Mouse (Mus musculus): ENCODE results near the gene Tmem131. TPM values are rescaled to one million over a fixed set of nuclear protein-coding genes. Genes with fewer than 3 reads are reported as not detected.
A peak's percentile ranks its signal among the peaks of the same experiment; 100 is the strongest.

The Tmem131 gene
- polyA plus RNA-seq, 1 experiment from 2014 or later: 6.5 TPM

DNA sequence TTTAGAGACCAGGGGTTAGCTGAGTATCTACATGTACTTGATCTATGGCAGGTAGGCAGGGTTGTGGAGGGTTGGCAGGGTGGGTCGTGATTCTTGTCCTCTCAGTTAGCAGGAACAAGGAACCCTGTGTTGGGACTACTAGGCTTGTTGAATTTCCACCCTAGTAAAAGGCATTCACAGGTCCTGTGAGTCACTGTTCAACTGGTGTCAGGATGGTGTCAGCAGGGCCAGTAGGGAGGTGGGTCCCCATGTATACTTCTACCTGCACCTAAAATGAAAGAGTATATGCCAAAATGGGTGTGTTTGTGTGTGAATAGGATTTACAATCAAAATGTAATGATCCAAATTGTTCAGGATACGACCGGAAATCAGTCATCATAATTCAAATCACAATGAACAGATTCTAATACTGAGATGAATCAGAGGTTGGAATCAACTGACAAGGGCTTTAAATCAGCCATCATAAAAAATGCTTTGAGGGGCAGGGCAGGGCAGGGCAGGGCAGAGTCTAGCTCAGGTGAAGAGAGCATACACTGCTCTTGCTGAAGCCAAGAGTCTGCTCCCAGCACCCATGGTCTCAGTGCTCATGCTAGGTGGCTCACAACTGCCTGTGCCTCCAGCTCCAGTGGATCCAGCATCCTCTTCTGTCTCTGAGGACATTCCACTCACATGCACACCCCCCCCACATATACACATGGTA is 27.6 kb upstream of the Tmem131 start:
- Histone ChIP-seq H3K4me2 (no peak overlapping the region), H3K27me3 (no peaks in the 10 kb centered on the region), H3K4me3 (replicated peaks) (no peak overlapping the region), H3K9me3 (replicated peaks) (no peaks in the 10 kb centered on the region), H3K9ac (no peak overlapping the region), H3K27ac (no peak overlapping the region), H3K36me3 (no peaks in the 10 kb centered on the region), H3K4me1 (replicated peaks) (no peaks in the 10 kb centered on the region)
- no peak for DNase-seq
- 79% methylated on average over 3 of the region's 3 CpGs for WGBS (ENCODE audit: insufficient replicate concordance)
- no peak for ATAC-seq (ENCODE audit: low read depth)

DNA sequence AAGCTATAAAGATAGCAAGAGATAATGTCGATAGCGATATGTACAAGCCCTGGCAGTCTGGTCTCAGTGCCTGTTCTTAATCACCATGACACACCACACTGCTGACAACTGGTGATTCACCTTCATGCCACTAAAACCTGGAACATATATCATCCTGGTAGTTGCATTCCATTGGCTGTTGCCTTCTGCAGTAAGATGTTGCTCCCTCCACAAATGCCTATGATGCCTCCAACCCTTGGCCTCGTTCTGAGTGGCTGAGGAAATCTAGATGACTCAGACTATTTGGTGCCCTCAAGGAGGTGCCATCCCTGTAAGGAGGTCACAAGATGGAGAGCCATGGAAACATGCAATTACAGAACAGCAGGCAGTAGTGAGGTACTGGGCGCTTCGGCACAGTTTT is 22.4 kb upstream of the Tmem131 start:
- Histone ChIP-seq H3K9ac (no peak overlapping the region), H3K4me2 (no peak overlapping the region), H3K36me3 (no peaks in the 10 kb centered on the region), H3K27me3 (no peaks in the 10 kb centered on the region), H3K9me3 (replicated peaks) (no peaks in the 10 kb centered on the region), H3K4me3 (replicated peaks) (no peak overlapping the region), H3K4me1 (replicated peaks) (no peaks in the 10 kb centered on the region), H3K27ac (no peak overlapping the region)
- DNase-seq (no peak), ATAC-seq (ENCODE audit: low read depth) (no peak)
- WGBS (ENCODE audit: insufficient replicate concordance): 75% methylated on average over 5 of the region's 5 CpGs

DNA sequence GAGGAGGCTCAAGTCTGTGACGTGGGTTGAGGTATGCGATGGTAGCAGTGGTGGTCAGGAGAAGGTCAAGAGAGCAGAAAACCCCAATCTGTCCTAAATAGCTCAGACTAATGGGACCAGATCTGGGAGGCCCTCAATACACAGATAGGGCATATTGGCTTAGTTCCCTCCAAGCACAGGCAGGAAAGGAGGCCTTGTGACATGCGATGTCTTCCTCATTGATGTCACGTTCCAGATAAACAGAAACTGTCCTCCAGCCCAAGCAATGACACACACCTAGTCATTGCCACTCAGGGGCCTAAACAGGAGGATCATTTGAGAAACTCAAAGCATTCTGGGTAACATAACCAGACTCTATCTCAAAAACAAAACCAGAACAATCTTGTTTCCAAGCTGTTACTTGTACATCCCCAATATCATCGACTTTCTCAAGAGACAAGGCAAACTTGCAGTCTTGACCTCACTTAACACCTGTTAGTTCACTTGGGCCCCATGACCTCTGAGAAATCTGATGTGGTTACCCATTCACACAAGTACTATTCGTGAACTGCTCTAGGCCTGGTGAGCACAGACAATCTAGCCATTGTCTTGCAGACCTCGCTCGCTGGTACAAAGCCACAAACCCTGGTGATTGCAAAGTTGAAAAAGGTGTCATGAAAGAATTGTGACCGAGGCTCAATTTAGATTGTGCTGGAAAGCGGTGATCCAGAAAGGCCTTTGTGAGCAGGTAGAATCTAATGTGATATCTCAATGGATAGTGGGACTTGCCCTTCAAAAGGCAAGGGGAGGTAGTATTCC is 19.1 kb upstream of the Tmem131 start:
- 68% methylated on average over 10 of the region's 10 CpGs for WGBS (ENCODE audit: insufficient replicate concordance)
- ATAC-seq (ENCODE audit: low read depth): no peak

DNA sequence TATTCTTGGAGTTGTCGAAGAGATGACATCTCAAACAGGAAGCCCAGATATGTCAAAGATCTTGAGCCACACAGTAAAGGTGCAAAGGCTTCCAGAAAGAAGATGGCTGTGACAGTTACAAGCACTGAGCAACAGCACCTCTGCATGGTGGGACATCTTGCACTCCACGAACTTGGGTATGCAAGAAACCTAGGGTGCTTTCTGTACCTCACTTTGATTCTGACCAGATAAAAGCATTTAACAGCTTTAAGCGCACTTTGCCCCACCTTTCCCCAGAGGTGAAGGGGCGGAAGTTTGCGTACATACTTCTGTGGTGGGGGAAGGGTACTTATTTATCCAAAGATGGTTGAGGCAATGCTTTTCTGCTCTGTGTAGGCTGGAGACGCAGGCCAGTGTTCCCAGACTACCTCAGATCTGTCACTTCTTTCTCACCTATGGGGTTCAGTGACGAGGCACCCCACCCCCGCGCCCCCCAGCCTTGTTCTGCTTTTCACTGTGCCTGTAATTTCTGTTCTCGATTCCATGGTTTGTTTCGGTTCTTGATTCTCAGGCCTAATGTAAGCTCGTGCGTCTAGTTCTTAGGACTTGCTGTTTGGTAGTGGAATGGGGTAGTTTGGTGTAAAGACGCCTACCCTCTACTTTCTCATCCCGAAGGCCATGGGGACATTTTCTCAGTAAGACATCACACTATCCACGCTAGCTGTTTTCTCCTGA is 17.2 kb upstream of the Tmem131 start:
- Histone ChIP-seq H3K9ac (no peak overlapping the region), H3K27me3 (no peaks in the 10 kb centered on the region), H3K4me2 (no peak overlapping the region), H3K36me3 (no peaks in the 10 kb centered on the region), H3K4me1 (replicated peaks) (0 out of 2 replicates have a peak, but pooled peaks cover 3% of the 10 kb centered on the region), H3K9me3 (replicated peaks) (no peaks in the 10 kb centered on the region), H3K27ac (no peak overlapping the region), H3K4me3 (replicated peaks) (no peak overlapping the region)
- 65% methylated on average over 16 of the region's 16 CpGs for WGBS (ENCODE audit: insufficient replicate concordance)
- DNase-seq (no peak), ATAC-seq (ENCODE audit: low read depth) (no peak)

More for the DNA sequence above, 19.1 kb upstream of the Tmem131 start:
- Histone ChIP-seq H3K9me3 (replicated peaks) (no peaks in the 10 kb centered on the region), H3K9ac (no peak overlapping the region), H3K4me1 (replicated peaks) (0 out of 2 replicates have a peak, but pooled peaks cover 3% of the 10 kb centered on the region), H3K4me3 (replicated peaks) (no peak overlapping the region), H3K27me3 (no peaks in the 10 kb centered on the region), H3K27ac (no peak overlapping the region), H3K4me2 (no peak overlapping the region), H3K36me3 (no peaks in the 10 kb centered on the region)
- no peak for DNase-seq

DNA sequence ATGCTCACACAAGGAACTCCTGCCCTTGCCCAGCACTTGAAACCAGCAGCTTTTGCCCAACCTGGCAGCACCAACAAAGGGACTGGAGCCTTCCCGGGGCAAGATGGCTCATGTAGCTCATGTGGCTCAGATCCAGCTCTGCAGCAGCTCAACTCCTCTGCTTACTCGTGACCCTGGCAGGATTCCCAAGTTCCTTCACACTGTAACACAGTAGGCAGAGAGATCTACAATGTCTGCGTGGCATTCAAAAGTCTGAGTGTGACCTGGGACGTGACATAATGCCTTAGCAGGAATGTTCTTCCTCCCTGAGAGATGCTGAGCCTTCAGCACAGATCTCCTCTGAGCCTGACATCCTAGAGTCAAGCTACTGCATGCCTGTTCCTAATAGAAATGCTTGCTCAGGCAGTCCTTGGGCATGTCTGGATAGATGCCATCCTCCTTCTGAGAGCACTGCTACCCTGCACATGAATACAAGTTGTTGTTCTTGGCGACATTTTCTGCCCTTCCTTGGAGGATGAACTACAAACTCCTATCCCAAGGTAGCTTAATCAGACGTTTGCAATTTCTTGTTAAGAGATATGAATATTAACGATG is 6.2 kb upstream of the Tmem131 start:
- H3K4me3 ChIP-seq (replicated peaks): no peak overlapping the region
- ATAC-seq (ENCODE audit: low read depth) (no peak), DNase-seq (no peak)
- peaks cover 7% of the 10 kb centered on the region for H3K4me1 ChIP-seq (replicated peaks)
- H3K4me2 ChIP-seq: no peak overlapping the region
- H3K9ac ChIP-seq: no peak overlapping the region
- no peaks in the 10 kb centered on the region for H3K27me3 ChIP-seq
- WGBS (ENCODE audit: insufficient replicate concordance): 65% methylated on average over 7 of the region's 7 CpGs
- no peaks in the 10 kb centered on the region for H3K9me3 ChIP-seq (replicated peaks)
- no peaks in the 10 kb centered on the region for H3K36me3 ChIP-seq
- H3K27ac ChIP-seq: no peak overlapping the region

DNA sequence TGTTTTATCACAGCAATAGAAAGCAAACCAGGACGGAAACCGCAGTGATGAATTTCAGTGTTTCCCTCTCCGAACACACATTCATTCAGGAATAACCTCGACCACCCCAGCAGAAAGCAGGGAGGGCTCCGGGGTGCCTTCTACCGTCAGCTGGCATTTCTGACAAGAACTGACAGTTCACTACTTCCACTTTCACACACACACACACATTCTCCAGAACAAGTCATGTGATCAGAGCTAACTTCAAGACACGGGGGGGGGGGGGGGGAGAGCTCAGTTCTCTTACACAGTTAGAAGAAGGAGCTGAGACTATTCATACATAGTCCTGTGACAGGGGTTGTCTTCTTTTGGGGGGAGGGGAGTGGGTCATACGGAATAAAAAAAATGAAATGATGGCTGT is 4.0 kb upstream of the Tmem131 start:
- H3K4me3 ChIP-seq (replicated peaks): no peak overlapping the region
- ATAC-seq (ENCODE audit: low read depth): no peak
- H3K9me3 ChIP-seq (replicated peaks): no peaks in the 10 kb centered on the region
- peaks cover 29% of the 10 kb centered on the region for H3K4me1 ChIP-seq (replicated peaks)
- WGBS (ENCODE audit: insufficient replicate concordance): 50% methylated on average over 8 of the region's 8 CpGs
- H3K9ac ChIP-seq: no peak overlapping the region
- no peaks in the 10 kb centered on the region for H3K27me3 ChIP-seq
- DNase-seq: no peak
- H3K4me2 ChIP-seq: no peak overlapping the region
- no peaks in the 10 kb centered on the region for H3K36me3 ChIP-seq
- no peak overlapping the region for H3K27ac ChIP-seq

DNA sequence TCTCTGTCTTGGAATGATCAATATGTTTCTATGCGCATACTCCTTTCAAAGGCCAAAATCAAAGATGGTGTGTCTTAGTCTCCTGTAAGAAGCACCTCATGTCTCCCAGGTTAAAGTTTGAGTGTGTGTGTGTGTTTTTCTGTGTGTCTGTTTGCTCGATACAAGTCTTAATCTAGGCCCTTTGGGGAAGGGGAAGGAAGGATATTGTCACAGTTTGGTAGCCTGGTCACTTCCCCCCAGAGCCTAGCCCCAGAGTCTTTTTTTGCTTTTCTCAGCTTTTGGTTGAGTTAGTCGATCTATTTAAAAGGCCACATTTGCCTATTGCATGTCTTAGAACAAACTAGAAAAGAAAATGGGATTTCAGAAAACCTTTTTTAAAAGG is 3.1 kb downstream of the Tmem131 start:
- no peaks in the 10 kb centered on the region for H3K9me3 ChIP-seq (replicated peaks)
- ATAC-seq (ENCODE audit: low read depth) (no peak), DNase-seq (no peak)
- peak overlapping the region; percentile 82 for H3K4me2 ChIP-seq
- H3K36me3 ChIP-seq: no peaks in the 10 kb centered on the region
- peak overlapping the region; percentile 100 for H3K9ac ChIP-seq
- peak overlapping the region; percentile 94 for H3K27ac ChIP-seq
- peak overlapping the region; percentile 100 for H3K4me3 ChIP-seq (replicated peaks)
- WGBS (ENCODE audit: insufficient replicate concordance): 28% methylated on average over 3 of the region's 3 CpGs
- peaks cover 81% of the 10 kb centered on the region for H3K4me1 ChIP-seq (replicated peaks)
- 0 out of 2 replicates have a peak, but pooled peaks cover 5% of the 10 kb centered on the region for H3K27me3 ChIP-seq

DNA sequence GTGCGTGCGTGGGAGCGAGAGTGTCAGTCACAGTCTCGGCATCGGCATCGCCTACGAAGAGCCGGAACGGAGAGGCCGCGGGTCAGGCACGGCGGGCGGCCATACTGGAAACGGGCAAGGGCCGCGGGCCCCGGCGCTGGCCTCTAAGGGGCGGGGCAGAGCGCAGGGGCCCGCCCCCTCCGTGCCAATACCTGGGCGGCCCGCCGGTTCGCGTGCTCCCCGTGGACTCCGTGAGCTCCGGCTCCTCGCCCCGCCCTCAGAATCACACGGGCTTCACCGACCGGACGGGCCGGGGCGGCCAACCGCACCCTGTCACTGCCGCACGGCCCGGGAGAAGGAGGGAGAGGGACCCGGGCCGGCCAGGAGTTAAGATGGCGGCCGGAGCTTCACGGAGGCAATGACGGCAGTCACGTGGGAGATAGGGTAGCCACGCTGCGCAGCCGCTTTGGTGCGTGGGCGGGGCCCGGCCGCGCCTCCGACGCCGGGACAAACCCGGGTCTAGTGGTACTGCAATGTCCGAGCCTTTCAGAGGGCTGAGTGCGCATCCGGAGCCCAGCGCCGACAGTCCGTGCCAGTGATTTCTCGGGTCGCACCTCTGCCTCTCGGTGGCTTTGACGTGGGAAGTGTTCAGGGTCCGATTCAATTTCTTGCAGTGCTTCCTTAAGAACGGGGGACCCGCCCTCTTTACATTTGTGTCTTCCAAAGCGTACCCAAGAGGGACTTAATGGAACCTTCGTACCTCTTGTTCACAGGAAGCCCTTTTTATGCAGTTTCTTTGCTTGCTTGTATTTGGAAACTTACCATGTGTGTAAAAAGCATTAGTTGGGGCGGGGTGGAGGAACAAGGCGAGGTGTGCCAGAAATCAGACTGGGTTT is 3.7 kb downstream of the Tmem131 start:
- DNase-seq (peak; percentile 89), ATAC-seq (ENCODE audit: low read depth) (peak; percentile 90)
- peak overlapping the region; percentile 82 for H3K4me2 ChIP-seq
- peaks cover 81% of the 10 kb centered on the region for H3K4me1 ChIP-seq (replicated peaks)
- WGBS (ENCODE audit: insufficient replicate concordance): 1% methylated on average over 71 of the region's 79 CpGs
- H3K36me3 ChIP-seq: no peaks in the 10 kb centered on the region
- H3K4me3 ChIP-seq (replicated peaks): peak overlapping the region; percentile 100
- H3K9me3 ChIP-seq (replicated peaks): no peaks in the 10 kb centered on the region
- 0 out of 2 replicates have a peak, but pooled peaks cover 5% of the 10 kb centered on the region for H3K27me3 ChIP-seq
- H3K9ac ChIP-seq: peak overlapping the region; percentile 100
- peak overlapping the region; percentile 94 for H3K27ac ChIP-seq

DNA sequence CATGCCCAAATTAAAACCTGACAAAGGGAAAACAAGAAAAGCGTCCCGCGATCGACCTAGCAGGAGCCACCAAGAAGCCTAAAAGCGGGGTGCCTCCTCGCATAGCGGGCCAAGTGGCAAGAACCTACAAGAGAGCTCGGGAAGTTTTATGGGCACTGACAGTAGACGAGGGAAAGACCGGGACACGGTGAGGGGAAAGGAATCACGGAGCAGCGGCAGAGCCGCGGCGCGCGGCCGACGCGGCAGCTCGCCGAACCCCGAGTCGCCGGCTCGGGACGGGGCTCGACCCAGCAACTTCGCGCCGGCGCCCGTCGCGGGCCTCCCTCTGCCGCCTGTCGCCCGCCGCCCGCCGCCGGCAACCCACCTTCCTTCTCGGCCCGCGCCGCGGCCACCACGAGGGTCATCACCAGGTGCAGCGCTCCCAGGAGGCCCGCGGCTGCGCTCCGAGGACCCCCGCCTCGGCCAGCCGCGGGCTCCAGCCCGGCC is 4.6 kb downstream of the Tmem131 start:
- H3K27me3 ChIP-seq: 0 out of 2 replicates have a peak, but pooled peaks cover 5% of the 10 kb centered on the region
- WGBS (ENCODE audit: insufficient replicate concordance): under 1% methylated on average over 55 of the region's 59 CpGs
- H3K9ac ChIP-seq: peak overlapping the region; percentile 100
- peak overlapping the region; percentile 82 for H3K4me2 ChIP-seq
- DNase-seq (no peak), ATAC-seq (ENCODE audit: low read depth) (peak; percentile 0; the same call in 1 of the 2 replicates)
- peak overlapping the region; percentile 100 for H3K4me3 ChIP-seq (replicated peaks)
- peak overlapping the region; percentile 94 for H3K27ac ChIP-seq
- H3K36me3 ChIP-seq: no peaks in the 10 kb centered on the region
- H3K4me1 ChIP-seq (replicated peaks): peaks cover 81% of the 10 kb centered on the region
- no peaks in the 10 kb centered on the region for H3K9me3 ChIP-seq (replicated peaks)

DNA sequence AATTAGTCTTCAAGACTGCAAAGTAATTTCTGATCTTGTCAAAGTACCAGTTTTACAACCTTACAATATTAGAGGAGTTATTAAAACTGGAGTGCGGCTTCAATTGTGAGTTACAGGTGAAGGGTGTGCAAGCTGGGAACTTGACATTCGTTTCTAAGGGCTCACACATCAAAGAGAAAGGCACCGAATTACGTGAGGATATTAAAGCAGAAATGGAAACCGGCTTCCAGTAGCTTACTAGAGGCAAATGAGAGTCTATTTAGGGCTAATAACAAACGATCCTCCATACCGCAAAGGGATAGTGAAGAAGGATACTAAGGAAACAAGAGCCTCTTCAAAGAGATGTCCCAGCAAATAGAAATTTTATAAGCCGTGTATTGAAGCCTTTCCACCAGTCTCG is 5.1 kb downstream of the Tmem131 start:
- Histone ChIP-seq H3K36me3 (no peaks in the 10 kb centered on the region), H3K9me3 (replicated peaks) (no peaks in the 10 kb centered on the region), H3K4me1 (replicated peaks) (peaks cover 81% of the 10 kb centered on the region), H3K27me3 (0 out of 2 replicates have a peak, but pooled peaks cover 5% of the 10 kb centered on the region), H3K27ac (peak overlapping the region; percentile 94), H3K4me2 (peak overlapping the region; percentile 82), H3K9ac (peak overlapping the region; percentile 100), H3K4me3 (replicated peaks) (peak overlapping the region; percentile 100)
- DNase-seq (no peak), ATAC-seq (ENCODE audit: low read depth) (no peak)
- WGBS (ENCODE audit: insufficient replicate concordance): 5% methylated on average over 9 of the region's 9 CpGs

Measured in liver, embryonic 13.5 days (tissue).